Mouse (Mus musculus): ENCODE results near the gene Lactbl1.

GRCm38 (mm10) chr4:136602018-136602554 is 20.3 kb upstream of the Lactbl1 start:
- TF ChIP-seq POLR2A (IDR thresholded peaks at IDR 0.05; ENCODE audit: control insufficient read depth, low read depth, low read length) (no peak), CTCF (IDR thresholded peaks at IDR 0.05; ENCODE audit: control insufficient read depth, insufficient read depth, insufficient replicate concordance, low read depth, low read length) (no peak)

All from testis, adult 2 months (tissue).